ENCODE assay signal across 8 mouse cellular contexts in genomic region chr11:88172601-88173325, GRCm38 (mm10). TPM values are rescaled to one million over a fixed set of nuclear protein-coding genes. Genes with fewer than 3 reads are reported as not detected.
DNase-seq lines count a peak whose midpoint lies in the region; ATAC-seq lines count a peak whose summit lies in the region.

No protein-coding gene starts in this region.

- peaks cover 42% of the 10 kb centered on the region for H3K4me1 ChIP-seq in forebrain, embryonic 13.5 days
- H3K4me1 ChIP-seq in hindbrain, embryonic 10.5 days (replicated peaks): peaks cover 74% of the 10 kb centered on the region
- peaks cover 49% of the 10 kb centered on the region for H3K4me1 ChIP-seq in limb, embryonic 13.5 days
- peaks cover 44% of the 10 kb centered on the region for H3K4me1 ChIP-seq in neural tube, embryonic 12.5 days

- H3K36me3 ChIP-seq in forebrain, embryonic 13.5 days (ENCODE audit: poor library complexity, severe bottlenecking): peaks cover 17% of the 10 kb centered on the region
- H3K36me3 ChIP-seq in hindbrain, embryonic 10.5 days: peaks cover 33% of the 10 kb centered on the region
- peaks cover 9% of the 10 kb centered on the region; the same call in 1 of the 2 replicates for H3K36me3 ChIP-seq in limb, embryonic 13.5 days
- peaks cover 13% of the 10 kb centered on the region for H3K36me3 ChIP-seq in neural tube, embryonic 12.5 days

- H3K4me3 ChIP-seq in forebrain, embryonic 13.5 days: no peak overlapping the region
- peak overlapping the region; percentile 22; the same call in 1 of the 2 replicates for H3K4me3 ChIP-seq in hindbrain, embryonic 10.5 days
- no peak overlapping the region for H3K4me3 ChIP-seq in limb, embryonic 13.5 days
- no peak overlapping the region for H3K4me3 ChIP-seq in neural tube, embryonic 12.5 days

- peak; percentile 67; the same call in 1 of the 2 replicates for ATAC-seq in frontal cortex, adult (ENCODE audit: low TSS enrichment)
- no peak for ATAC-seq in forebrain, embryonic 13.5 days
- ATAC-seq in limb, embryonic 13.5 days (ENCODE audit: low FRiP score, low read depth): peak; percentile 68
- ATAC-seq in neural tube, embryonic 12.5 days (ENCODE audit: low FRiP score, low read depth): peak; percentile 54; the same call in 1 of the 2 replicates

- no peak overlapping the region for H3K27ac ChIP-seq in forebrain, embryonic 13.5 days
- peak overlapping the region; percentile 81 for H3K27ac ChIP-seq in hindbrain, embryonic 10.5 days
- peak overlapping the region; percentile 78 for H3K27ac ChIP-seq in limb, embryonic 13.5 days
- H3K27ac ChIP-seq in neural tube, embryonic 12.5 days: no peak overlapping the region

- no peak overlapping the region for H3K4me2 ChIP-seq in forebrain, embryonic 13.5 days
- H3K4me2 ChIP-seq in limb, embryonic 13.5 days (replicated peaks): peak overlapping the region; percentile 16; the same call in 1 of the 2 replicates
- H3K4me2 ChIP-seq in neural tube, embryonic 12.5 days (replicated peaks): peak overlapping the region; percentile 18

- peaks cover 6% of the 10 kb centered on the region; the same call in 1 of the 2 replicates for H3K27me3 ChIP-seq in forebrain, embryonic 13.5 days
- H3K27me3 ChIP-seq in hindbrain, embryonic 10.5 days (ENCODE audit: insufficient read depth, poor library complexity, severe bottlenecking): peaks cover 40% of the 10 kb centered on the region
- H3K27me3 ChIP-seq in limb, embryonic 13.5 days: peaks cover 34% of the 10 kb centered on the region
- peaks cover 7% of the 10 kb centered on the region for H3K27me3 ChIP-seq in neural tube, embryonic 12.5 days (replicated peaks)

- H3K9me3 ChIP-seq in forebrain, embryonic 13.5 days (replicated peaks): no peaks in the 10 kb centered on the region
- H3K9me3 ChIP-seq in hindbrain, embryonic 10.5 days: no peaks in the 10 kb centered on the region
- H3K9me3 ChIP-seq in limb, embryonic 13.5 days: no peaks in the 10 kb centered on the region
- H3K9me3 ChIP-seq in neural tube, embryonic 12.5 days: no peaks in the 10 kb centered on the region

- peak overlapping the region; percentile 43 for H3K9ac ChIP-seq in forebrain, embryonic 13.5 days
- peak overlapping the region; percentile 31; the same call in 1 of the 2 replicates for H3K9ac ChIP-seq in limb, embryonic 13.5 days
- peak overlapping the region; percentile 17; the same call in 1 of the 2 replicates for H3K9ac ChIP-seq in neural tube, embryonic 12.5 days

- no peak for DNase-seq in frontal cortex, postnatal 25 days (ENCODE audit: low spot score in 2 of 2)
- DNase-seq in hindbrain, embryonic 10.5 days (ENCODE audit: low spot score): peak; percentile 59
- DNase-seq in cerebellum, adult 9-10 months: no peak
- DNase-seq in cerebellum, postnatal 4 days (ENCODE audit: low spot score in 2 of 2): no peak

- WGBS in forebrain, embryonic 13.5 days: 41% methylated on average over 10 of the region's 10 CpGs
- 22% methylated on average over 10 of the region's 10 CpGs for WGBS in hindbrain, embryonic 10.5 days
- 26% methylated on average over 10 of the region's 10 CpGs for WGBS in limb, embryonic 13.5 days
- WGBS in neural tube, embryonic 12.5 days: 23% methylated on average over 10 of the region's 10 CpGs

RNA-seq across cellular contexts. Expression of gene Mrps23, which starts 31.4 kb away (rescaled TPM):
- polyA plus RNA-seq in forebrain, embryonic 13.5 days (2015; fragmentation: Nextera tagmentation; extraction: Ambion mirVana): 70.4 and 70.9 TPM in 2 replicates
- 72.2 and 74.1 TPM in 2 replicates for polyA plus RNA-seq in hindbrain, embryonic 10.5 days (2016; fragmentation: Nextera tagmentation; extraction: Ambion mirVana)
- 54.8 and 55.5 TPM in 2 replicates for polyA plus RNA-seq in limb, embryonic 13.5 days (2015; fragmentation: Nextera tagmentation; extraction: Ambion mirVana)
- 70.1 and 71.6 TPM in 2 replicates for polyA plus RNA-seq in neural tube, embryonic 12.5 days (2016; fragmentation: Nextera tagmentation; extraction: Ambion mirVana)

Comparison
In these comparisons a context has a peak if more than half of its experiments do, and no peak if none do; other contexts are left out.
1. H3K27ac ChIP-seq: peak in hindbrain, embryonic 10.5 days (single experiment) and limb, embryonic 13.5 days (single experiment); none in forebrain, embryonic 13.5 days (single experiment) and neural tube, embryonic 12.5 days (single experiment).
2. Peak in every context shown above with its lines, with median percentiles within 50 percentile points of each other: H3K9ac ChIP-seq.